ENCODE assay signal across 9 mouse cellular contexts in the genomic region with DNA sequence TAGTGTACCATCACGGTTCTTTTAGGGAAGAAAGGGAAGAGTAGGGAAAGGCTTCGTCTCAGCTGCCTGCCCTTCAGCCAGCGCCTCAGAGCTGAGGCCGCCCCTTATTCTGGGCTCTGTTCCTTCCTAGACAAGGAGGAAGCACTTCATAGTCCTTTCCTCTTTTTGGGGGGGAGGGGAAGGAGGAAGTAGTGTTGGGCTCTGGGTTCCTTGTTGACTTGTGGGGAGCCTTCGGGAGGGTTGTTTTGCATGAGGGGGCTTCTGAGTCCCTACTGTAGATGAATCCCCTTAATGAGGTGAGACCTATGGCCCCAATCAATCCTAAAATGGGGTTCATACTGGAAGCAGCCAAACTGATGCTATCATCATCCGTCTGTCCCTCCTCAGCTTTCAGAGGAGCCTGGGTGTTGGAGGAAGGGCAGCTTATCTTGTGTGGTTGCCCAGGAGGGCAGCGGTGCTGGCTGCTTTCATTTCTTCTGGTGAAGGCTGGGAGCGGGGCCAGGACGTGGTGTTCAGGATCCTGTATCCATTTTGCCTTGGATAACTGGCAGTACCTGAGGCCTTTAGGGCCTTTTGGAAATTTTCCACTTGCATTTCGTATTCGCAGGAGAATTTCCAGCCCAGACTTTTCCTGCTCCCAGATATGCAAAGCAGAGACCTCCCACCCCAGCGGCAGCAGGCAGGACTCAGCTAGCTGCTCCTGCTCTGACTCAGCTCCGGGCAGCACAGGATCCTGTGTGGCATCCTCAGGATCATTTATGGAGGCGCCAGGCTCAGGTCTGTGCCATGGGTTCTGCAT. TPM values are rescaled to one million over a fixed set of nuclear protein-coding genes. Genes with fewer than 3 reads are reported as not detected.
DNase-seq lines count a peak whose midpoint lies in the region; ATAC-seq lines count a peak whose summit lies in the region.
"Had no signal": no experiment of that assay in that cellular context is flagged by ENCODE, and none has a peak within 500 bp of the region (broad histone marks: within the 10 kb centered on the region; RNA-seq: fewer than 3 reads in every experiment).

No protein-coding gene starts in this region.

- H3K36me3 ChIP-seq in intestine, embryonic 14.5 days (ENCODE audit: control insufficient read depth, insufficient read depth, low read length), result no peaks in the 10 kb centered on the region
- no peaks in the 10 kb centered on the region for H3K36me3 ChIP-seq in limb, embryonic 11.5 days (ENCODE audit: control insufficient read depth, insufficient read depth, low read length)
- H3K36me3 ChIP-seq: midbrain, embryonic 12.5 days had no signal

- 39% methylated on average over 14 of the region's 14 CpGs for WGBS in intestine, embryonic 14.5 days
- 39% methylated on average over 14 of the region's 14 CpGs for WGBS in limb, embryonic 11.5 days

- no peak overlapping the region; the same call in 1 of the 2 replicates for H3K27ac ChIP-seq in intestine, embryonic 14.5 days (ENCODE audit: low read depth)
- H3K27ac ChIP-seq in limb, embryonic 11.5 days (replicated peaks; ENCODE audit: low read depth, low read length), result no peak overlapping the region
- H3K27ac ChIP-seq: midbrain, embryonic 12.5 days had no signal

- H3K9me3 ChIP-seq in intestine, embryonic 14.5 days (ENCODE audit: control insufficient read depth, low read length), result no peaks in the 10 kb centered on the region
- no peaks in the 10 kb centered on the region for H3K9me3 ChIP-seq in limb, embryonic 11.5 days (ENCODE audit: control insufficient read depth, low read length)
- H3K9me3 ChIP-seq: midbrain, embryonic 12.5 days had no signal

- DNase-seq in left cerebral cortex, adult 18-20 months (ENCODE audit: low spot score in 2 of 2), result peak; percentile 33 to 55
- no peak for DNase-seq in left cerebral cortex, adult 11 months (ENCODE audit: low spot score)
- peak; percentile 31 for DNase-seq in cerebellum, adult 11 months
- DNase-seq in gastrocnemius, adult 8-10 months (ENCODE audit: low spot score in 2 of 2), result peak; percentile 60 to 66
- DNase-seq in intestine, embryonic 14.5 days (ENCODE audit: low spot score), result no peak
- DNase-seq in limb, embryonic 11.5 days (ENCODE audit: low spot score), result no peak
- peak; percentile 18 to 36 for DNase-seq in monocyte, adult 2 months (ENCODE audit: low read depth in 1 of 2, low spot score in 2 of 2)
- DNase-seq in testis, postnatal 10 days (ENCODE audit: low spot score), result peak; percentile 60

- peak overlapping the region; percentile 18; the same call in 1 of the 2 replicates for H3K4me2 ChIP-seq in intestine, embryonic 14.5 days (ENCODE audit: low read length)
- peak overlapping the region; percentile 22; the same call in 1 of the 2 replicates for H3K4me2 ChIP-seq in limb, embryonic 11.5 days (ENCODE audit: low read depth, severe bottlenecking)
- H3K4me2 ChIP-seq: midbrain, embryonic 12.5 days had no signal

- H3K27me3 ChIP-seq in intestine, embryonic 14.5 days (replicated peaks; ENCODE audit: control insufficient read depth, insufficient read depth, low read length), result peaks cover 4% of the 10 kb centered on the region; the same call in 1 of the 2 replicates
- H3K27me3 ChIP-seq in limb, embryonic 11.5 days (ENCODE audit: control insufficient read depth, insufficient read depth, low read length), result peaks cover 8% of the 10 kb centered on the region

- H3K9ac ChIP-seq in intestine, embryonic 14.5 days (ENCODE audit: low read length), result no peak overlapping the region
- 0 out of 2 replicates have a peak overlapping the region, but pooled peaks have one; percentile 8 for H3K9ac ChIP-seq in limb, embryonic 11.5 days (ENCODE audit: low read length)
- H3K9ac ChIP-seq: midbrain, embryonic 12.5 days had no signal

- ATAC-seq in intestine, embryonic 14.5 days (replicated peaks; ENCODE audit: low FRiP score, low TSS enrichment, low read depth), result no peak
- ATAC-seq in limb, embryonic 11.5 days (ENCODE audit: insufficient number of reproducible peaks, low FRiP score, low TSS enrichment, low read depth), result no peak

- no peak overlapping the region for H3K4me3 ChIP-seq in intestine, embryonic 14.5 days (ENCODE audit: low read depth, low read length)
- H3K4me3 ChIP-seq in limb, embryonic 11.5 days (ENCODE audit: low read depth, low read length), result no peak overlapping the region
- H3K4me3 ChIP-seq: midbrain, embryonic 12.5 days had no signal

- H3K4me1 ChIP-seq in intestine, embryonic 14.5 days (replicated peaks; ENCODE audit: control insufficient read depth, insufficient read depth, low read length), result peaks cover 12% of the 10 kb centered on the region
- 0 out of 2 replicates have a peak, but pooled peaks cover 4% of the 10 kb centered on the region for H3K4me1 ChIP-seq in limb, embryonic 11.5 days (ENCODE audit: control insufficient read depth, insufficient read depth, low read length)

RNA-seq across cellular contexts. Expression of a gene that starts 5.4 kb away (rescaled TPM):
- total RNA-seq in left cerebral cortex, adult 18-20 months (2021), result 10 to 100 TPM; 21.3 to 23.5 TPM
- 10 to 100 TPM in 2 of 4 experiments, 1 to 10 TPM in 2; 7.4 to 11.7 (median 9.5) TPM for total RNA-seq in gastrocnemius, adult 8-10 months (2022)
- 1.3 and 1.9 TPM in 2 replicates for polyA plus RNA-seq in intestine, embryonic 14.5 days (2014; fragmentation: Nextera tagmentation; extraction: Ambion mirVana)
- 1.1 and 1.8 TPM in 2 replicates for polyA plus RNA-seq in limb, embryonic 11.5 days (2014; fragmentation: Nextera tagmentation; extraction: Ambion mirVana)

Comparison
In these comparisons a context has a peak if more than half of its experiments do, and no peak if none do; other contexts are left out.
1. DNase-seq: peak in left cerebral cortex, adult 18-20 months (2 of 2), cerebellum, adult 11 months (single experiment), gastrocnemius, adult 8-10 months (2 of 2), monocyte, adult 2 months (2 of 2) and testis, postnatal 10 days (single experiment); none in left cerebral cortex, adult 11 months (single experiment), intestine, embryonic 14.5 days (single experiment) and limb, embryonic 11.5 days (single experiment).